Mouse (Mus musculus): ENCODE measurements around the gene Sec14l4.
A peak's percentile ranks its signal among the peaks of the same experiment; 100 is the strongest.
"Not testable (repeated sequence)": the region's sequence is repeated elsewhere in the genome, so short reads cannot be mapped to it uniquely, and the experiment has no call there.

The Sec14l4 gene

GRCm38 (mm10) chr11:4031126-4031941, at the start of gene Sec14l4:
Gene Sec14l4, plus strand, starts transcription at chr11:4031462.
- DNase-seq (ENCODE audit: low spot score in 2 of 2): no peak

GRCm38 (mm10) chr11:3981536-3981935, 49.7 kb upstream of the Sec14l4 start:
- DNase-seq (ENCODE audit: low spot score in 2 of 2): no peak

GRCm38 (mm10) chr11:3982275-3983209, 48.7 kb upstream of the Sec14l4 start:
- DNase-seq (ENCODE audit: low spot score in 2 of 2): no peak

- no peak for DNase-seq (ENCODE audit: low spot score in 2 of 2)
Observed at GRCm38 (mm10) chr11:3983291-3983862, 47.9 kb upstream of the Sec14l4 start, which contains the start of gene Gal3st1. Gene Gal3st1, plus strand, starts transcription at chr11:3983636.

GRCm38 (mm10) chr11:3983863-3984745, 47.2 kb upstream of the Sec14l4 start:
- DNase-seq (ENCODE audit: low spot score in 2 of 2): no peak

- no peak for DNase-seq (ENCODE audit: low spot score in 2 of 2)
Observed at GRCm38 (mm10) chr11:3989748-3990147, 41.5 kb upstream of the Sec14l4 start.

- DNase-seq (ENCODE audit: low spot score in 2 of 2): no peak
Observed at GRCm38 (mm10) chr11:3993132-3993531, 38.1 kb upstream of the Sec14l4 start.

GRCm38 (mm10) chr11:3993914-3994313, 37.3 kb upstream of the Sec14l4 start:
- DNase-seq (ENCODE audit: low spot score in 2 of 2): no peak

- DNase-seq (ENCODE audit: low spot score in 2 of 2): no peak
Observed at GRCm38 (mm10) chr11:3995511-3995910, 35.8 kb upstream of the Sec14l4 start.

- no peak for DNase-seq (ENCODE audit: low spot score in 2 of 2)
Observed at GRCm38 (mm10) chr11:3996840-3997239, 34.4 kb upstream of the Sec14l4 start.

- DNase-seq (ENCODE audit: low spot score in 2 of 2): no peak
Observed at GRCm38 (mm10) chr11:3997978-3998720, 33.1 kb upstream of the Sec14l4 start.

GRCm38 (mm10) chr11:3999547-3999946, 31.7 kb upstream of the Sec14l4 start:
- no peak for DNase-seq (ENCODE audit: low spot score in 2 of 2)

GRCm38 (mm10) chr11:4001603-4002002, 29.7 kb upstream of the Sec14l4 start:
- peak; percentile 53 to 59 for DNase-seq (ENCODE audit: low spot score in 2 of 2)

GRCm38 (mm10) chr11:4005220-4005805, 25.9 kb upstream of the Sec14l4 start:
- DNase-seq (ENCODE audit: low spot score in 2 of 2): no peak

- DNase-seq (ENCODE audit: low spot score in 2 of 2): no peak
Observed at GRCm38 (mm10) chr11:4006462-4006861, 24.8 kb upstream of the Sec14l4 start.

- no peak for DNase-seq (ENCODE audit: low spot score in 2 of 2)
Observed at GRCm38 (mm10) chr11:4012616-4013015, 18.6 kb upstream of the Sec14l4 start.

- DNase-seq (ENCODE audit: low spot score in 2 of 2): not testable (repeated sequence)
Observed at GRCm38 (mm10) chr11:4015796-4016195, 15.5 kb upstream of the Sec14l4 start.

- not testable (repeated sequence) for DNase-seq (ENCODE audit: low spot score in 2 of 2)
Observed at GRCm38 (mm10) chr11:4022111-4022510, 9.2 kb upstream of the Sec14l4 start.

- DNase-seq (ENCODE audit: low spot score in 2 of 2): no peak
Observed at GRCm38 (mm10) chr11:4023321-4023720, 7.9 kb upstream of the Sec14l4 start.

- no peak for DNase-seq (ENCODE audit: low spot score in 2 of 2)
Observed at GRCm38 (mm10) chr11:4027066-4027465, 4.2 kb upstream of the Sec14l4 start.

All from frontal cortex, postnatal 25 days (tissue).